Mouse (Mus musculus): ENCODE measurements around the gene Bhlhe23. TPM values are rescaled to one million over a fixed set of nuclear protein-coding genes. Genes with fewer than 3 reads are reported as not detected.
A peak's percentile ranks its signal among the peaks of the same experiment; 100 is the strongest.

Bhlhe23 gene
- polyA plus RNA-seq, 1 experiment from 2014 or later: 0.36 TPM

DNA sequence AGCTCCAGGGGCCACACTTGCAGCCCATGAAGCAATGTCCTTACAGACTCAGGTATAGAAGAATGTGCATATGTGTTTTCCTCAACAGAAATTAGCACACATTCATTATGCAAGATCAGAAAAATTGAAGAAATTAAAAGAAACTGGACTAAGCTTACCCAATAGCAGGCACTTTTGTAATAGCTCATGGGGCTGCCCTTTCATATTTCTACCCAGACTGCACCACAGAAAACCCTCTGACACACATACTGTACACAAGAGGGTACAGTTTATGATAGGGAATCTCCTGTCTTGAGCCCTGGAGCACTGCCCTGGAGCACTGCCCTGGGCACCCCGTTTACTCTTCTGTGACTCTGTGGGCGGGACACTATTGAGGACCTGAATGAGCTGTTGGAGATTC is 38.7 kb downstream of the Bhlhe23 start:
- WGBS: 69% methylated on average over 2 of the region's 2 CpGs

GRCm38 (mm10) chr2:180735232-180735631 is 41.5 kb downstream of the Bhlhe23 start:
- 77% methylated on average over 7 of the region's 7 CpGs for WGBS
- H3K9me3 ChIP-seq (ENCODE audit: control insufficient read depth, low read length): no peaks in the 10 kb centered on the region
- no peak overlapping the region for H3K4me3 ChIP-seq (ENCODE audit: low read length)
- no peak overlapping the region for H3K4me2 ChIP-seq (ENCODE audit: low read length)
- H3K27me3 ChIP-seq (replicated peaks; ENCODE audit: control insufficient read depth, insufficient read depth, low read length): no peaks in the 10 kb centered on the region
- no peaks in the 10 kb centered on the region for H3K36me3 ChIP-seq (ENCODE audit: control insufficient read depth, insufficient read depth, low read length)
- H3K4me1 ChIP-seq (ENCODE audit: control insufficient read depth, insufficient read depth, low read depth, low read length): no peaks in the 10 kb centered on the region
- no peak for ATAC-seq
- H3K9ac ChIP-seq (ENCODE audit: low read depth, low read length): no peak overlapping the region
- no peak overlapping the region for H3K27ac ChIP-seq (ENCODE audit: low read depth, low read length)

More for the DNA sequence above, 38.7 kb downstream of the Bhlhe23 start:
- Histone ChIP-seq H3K36me3 (ENCODE audit: control insufficient read depth, insufficient read depth, low read length) (no peaks in the 10 kb centered on the region), H3K4me3 (ENCODE audit: low read length) (no peak overlapping the region), H3K9ac (ENCODE audit: low read depth, low read length) (no peak overlapping the region), H3K9me3 (ENCODE audit: control insufficient read depth, low read length) (no peaks in the 10 kb centered on the region), H3K27ac (ENCODE audit: low read depth, low read length) (no peak overlapping the region), H3K27me3 (replicated peaks; ENCODE audit: control insufficient read depth, insufficient read depth, low read length) (no peaks in the 10 kb centered on the region), H3K4me1 (ENCODE audit: control insufficient read depth, insufficient read depth, low read depth, low read length) (no peaks in the 10 kb centered on the region), H3K4me2 (ENCODE audit: low read length) (no peak overlapping the region)
- ATAC-seq: no peak

- Histone ChIP-seq H3K4me3 (ENCODE audit: low read length) (no peak overlapping the region), H3K9ac (ENCODE audit: low read depth, low read length) (no peak overlapping the region), H3K4me2 (ENCODE audit: low read length) (no peak overlapping the region), H3K36me3 (ENCODE audit: control insufficient read depth, insufficient read depth, low read length) (no peaks in the 10 kb centered on the region), H3K27me3 (replicated peaks; ENCODE audit: control insufficient read depth, insufficient read depth, low read length) (no peaks in the 10 kb centered on the region), H3K27ac (ENCODE audit: low read depth, low read length) (no peak overlapping the region), H3K4me1 (ENCODE audit: control insufficient read depth, insufficient read depth, low read depth, low read length) (no peaks in the 10 kb centered on the region), H3K9me3 (ENCODE audit: control insufficient read depth, low read length) (no peaks in the 10 kb centered on the region)
- WGBS: 79% methylated on average over 6 of the region's 6 CpGs
- ATAC-seq: no peak
Observed at GRCm38 (mm10) chr2:180731984-180732383, 44.7 kb downstream of the Bhlhe23 start.

GRCm38 (mm10) chr2:180731036-180731435 is 45.7 kb downstream of the Bhlhe23 start:
- no peaks in the 10 kb centered on the region for H3K36me3 ChIP-seq (ENCODE audit: control insufficient read depth, insufficient read depth, low read length)
- H3K9ac ChIP-seq (ENCODE audit: low read depth, low read length): no peak overlapping the region
- no peaks in the 10 kb centered on the region for H3K4me1 ChIP-seq (ENCODE audit: control insufficient read depth, insufficient read depth, low read depth, low read length)
- H3K4me2 ChIP-seq (ENCODE audit: low read length): no peak overlapping the region
- H3K9me3 ChIP-seq (ENCODE audit: control insufficient read depth, low read length): no peaks in the 10 kb centered on the region
- H3K27ac ChIP-seq (ENCODE audit: low read depth, low read length): no peak overlapping the region
- no peak for ATAC-seq
- 78% methylated on average over 3 of the region's 3 CpGs for WGBS
- H3K27me3 ChIP-seq (replicated peaks; ENCODE audit: control insufficient read depth, insufficient read depth, low read length): no peaks in the 10 kb centered on the region
- H3K4me3 ChIP-seq (ENCODE audit: low read length): no peak overlapping the region

DNA sequence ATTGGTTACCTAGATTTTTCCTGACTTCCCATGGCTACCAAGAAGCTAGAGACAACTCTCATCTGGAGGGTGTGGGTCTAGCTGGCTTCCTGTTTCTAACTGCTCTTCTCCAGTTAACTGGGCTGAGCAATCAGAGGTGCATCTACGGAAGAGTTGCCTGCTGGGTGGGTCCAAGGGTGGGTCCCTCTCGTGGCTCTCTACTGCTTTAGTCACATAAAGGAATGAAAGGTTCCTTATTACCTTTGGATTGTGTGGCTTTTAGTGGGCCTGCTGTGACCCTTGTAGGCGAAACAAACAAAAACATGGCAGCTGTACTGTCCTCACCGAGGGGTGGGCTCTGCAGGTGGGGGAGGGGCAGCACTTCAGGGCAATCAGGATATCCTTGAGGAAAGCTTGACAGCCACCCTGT is 49.1 kb downstream of the Bhlhe23 start:
- ATAC-seq: no peak
- 0 out of 2 replicates have a peak, but pooled peaks cover 4% of the 10 kb centered on the region for H3K4me1 ChIP-seq (ENCODE audit: control insufficient read depth, insufficient read depth, low read depth, low read length)

DNA sequence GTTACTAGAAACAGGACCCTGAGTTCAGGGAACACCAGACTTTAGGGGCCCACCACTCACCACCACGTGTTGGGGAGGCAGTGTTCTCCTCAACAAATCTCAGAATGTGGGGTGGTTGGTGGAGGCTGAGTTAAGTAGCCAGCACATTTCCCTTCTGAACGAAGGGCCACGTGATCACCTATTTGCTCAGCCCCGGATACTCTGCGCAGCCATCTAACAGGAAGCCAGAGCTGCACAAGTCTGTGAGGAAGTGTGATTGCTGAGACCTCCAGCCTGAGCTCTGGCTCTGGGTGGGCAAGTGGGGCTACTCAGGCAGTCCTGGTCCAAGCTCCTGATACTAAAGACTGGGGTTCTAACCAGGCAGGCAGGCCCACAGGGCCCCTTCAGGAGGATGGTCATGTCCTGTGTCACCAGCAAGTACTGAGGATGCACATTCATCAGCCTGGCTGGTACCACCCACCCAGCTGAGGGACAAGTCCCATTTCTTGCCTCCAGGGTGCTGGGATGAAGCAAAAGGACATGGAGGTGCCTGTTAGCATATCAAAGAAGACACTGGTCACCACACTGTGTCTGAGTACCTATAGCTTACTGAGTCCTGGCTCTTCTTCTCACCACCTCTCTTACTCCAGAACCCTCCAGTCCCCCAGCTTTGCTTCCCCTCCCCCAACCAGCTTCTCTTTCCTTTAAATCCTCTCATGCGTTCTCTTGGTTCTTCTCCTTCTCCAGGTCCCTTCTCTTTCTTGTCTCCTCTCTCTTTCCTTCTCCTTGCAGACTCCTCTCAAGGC is 49.9 kb downstream of the Bhlhe23 start:
- no peak for ATAC-seq
- no peak overlapping the region for H3K4me2 ChIP-seq (ENCODE audit: low read length)
- no peaks in the 10 kb centered on the region; the same call in 1 of the 2 replicates for H3K27me3 ChIP-seq (replicated peaks; ENCODE audit: control insufficient read depth, insufficient read depth, low read length)
- 0 out of 2 replicates have a peak, but pooled peaks cover 4% of the 10 kb centered on the region for H3K4me1 ChIP-seq (ENCODE audit: control insufficient read depth, insufficient read depth, low read depth, low read length)
- H3K27ac ChIP-seq (ENCODE audit: low read depth, low read length): no peak overlapping the region
- H3K9me3 ChIP-seq (ENCODE audit: control insufficient read depth, low read length): no peaks in the 10 kb centered on the region
- no peak overlapping the region for H3K4me3 ChIP-seq (ENCODE audit: low read length)
- peaks cover 8% of the 10 kb centered on the region for H3K36me3 ChIP-seq (ENCODE audit: control insufficient read depth, insufficient read depth, low read length)
- 75% methylated on average over 6 of the region's 6 CpGs for WGBS
- no peak overlapping the region for H3K9ac ChIP-seq (ENCODE audit: low read depth, low read length)

More for the DNA sequence above, 49.1 kb downstream of the Bhlhe23 start:
- Histone ChIP-seq H3K4me3 (ENCODE audit: low read length) (no peak overlapping the region), H3K9ac (ENCODE audit: low read depth, low read length) (no peak overlapping the region), H3K27me3 (replicated peaks; ENCODE audit: control insufficient read depth, insufficient read depth, low read length) (no peaks in the 10 kb centered on the region; the same call in 1 of the 2 replicates), H3K36me3 (ENCODE audit: control insufficient read depth, insufficient read depth, low read length) (peaks cover 2% of the 10 kb centered on the region; the same call in 1 of the 2 replicates), H3K27ac (ENCODE audit: low read depth, low read length) (no peak overlapping the region), H3K4me2 (ENCODE audit: low read length) (no peak overlapping the region), H3K9me3 (ENCODE audit: control insufficient read depth, low read length) (no peaks in the 10 kb centered on the region)
- WGBS: 49% methylated on average over 4 of the region's 4 CpGs

- H3K9me3 ChIP-seq (ENCODE audit: control insufficient read depth, low read length): no peaks in the 10 kb centered on the region
- ATAC-seq: no peak
- H3K4me3 ChIP-seq (ENCODE audit: low read length): no peak overlapping the region
- no peak overlapping the region for H3K4me2 ChIP-seq (ENCODE audit: low read length)
- 0 out of 2 replicates have a peak, but pooled peaks cover 4% of the 10 kb centered on the region for H3K4me1 ChIP-seq (ENCODE audit: control insufficient read depth, insufficient read depth, low read depth, low read length)
- peaks cover 15% of the 10 kb centered on the region for H3K36me3 ChIP-seq (ENCODE audit: control insufficient read depth, insufficient read depth, low read length)
- H3K27ac ChIP-seq (ENCODE audit: low read depth, low read length): no peak overlapping the region
- 44% methylated on average over 8 of the region's 8 CpGs for WGBS
- H3K9ac ChIP-seq (ENCODE audit: low read depth, low read length): no peak overlapping the region
- H3K27me3 ChIP-seq (replicated peaks; ENCODE audit: control insufficient read depth, insufficient read depth, low read length): no peaks in the 10 kb centered on the region; the same call in 1 of the 2 replicates
Observed at GRCm38 (mm10) chr2:180725856-180726629, 50.7 kb downstream of the Bhlhe23 start.

- Histone ChIP-seq H3K4me3 (ENCODE audit: low read length) (no peak overlapping the region), H3K4me1 (ENCODE audit: control insufficient read depth, insufficient read depth, low read depth, low read length) (0 out of 2 replicates have a peak, but pooled peaks cover 4% of the 10 kb centered on the region), H3K27ac (ENCODE audit: low read depth, low read length) (no peak overlapping the region), H3K27me3 (replicated peaks; ENCODE audit: control insufficient read depth, insufficient read depth, low read length) (no peaks in the 10 kb centered on the region; the same call in 1 of the 2 replicates), H3K4me2 (ENCODE audit: low read length) (0 out of 2 replicates have a peak overlapping the region, but pooled peaks have one; percentile 11), H3K36me3 (ENCODE audit: control insufficient read depth, insufficient read depth, low read length) (peaks cover 18% of the 10 kb centered on the region), H3K9ac (ENCODE audit: low read depth, low read length) (no peak overlapping the region), H3K9me3 (ENCODE audit: control insufficient read depth, low read length) (no peaks in the 10 kb centered on the region)
- no peak for ATAC-seq
- WGBS: 14% methylated on average over 6 of the region's 6 CpGs
Observed at GRCm38 (mm10) chr2:180725414-180725778, 51.3 kb downstream of the Bhlhe23 start.
